Mouse (Mus musculus) liver, adult 2 months (tissue): ENCODE results near the gene Sars. TPM values are rescaled to one million over a fixed set of nuclear protein-coding genes. Genes with fewer than 3 reads are reported as not detected.

ENCODE experiments used
- DNase-seq: peaks from one replicate; pipeline ENCODE4 v3.0.0-alpha.2; 2011; ENCODE audit warnings: low read depth, low spot score; ENCODE audit errors: extremely low read depth
- H3K27ac ChIP-seq: fragments of 200-500 bp; replicated peaks from 2 replicates; pipeline ENCODE4 v1.5.1; 2012; ENCODE audit warnings: low read depth, mild to moderate bottlenecking, control low read depth, inconsistent platforms, low read length; ENCODE audit not compliant: insufficient read depth
- H3K27me3 ChIP-seq: fragments of 200-500 bp; 2 replicates; pipeline ENCODE4 v1.6.1; 2012; ENCODE audit warnings: mild to moderate bottlenecking, moderate library complexity, low read length, inconsistent platforms; ENCODE audit not compliant: control insufficient read depth, insufficient read depth
- H3K36me3 ChIP-seq: fragments of 200-500 bp; 2 replicates; pipeline ENCODE4 v1.6.1; 2012; ENCODE audit warnings: low read length, inconsistent platforms; ENCODE audit not compliant: control insufficient read depth, insufficient read depth
- H3K4me1 ChIP-seq: fragments of 200-500 bp; 2 replicates; pipeline ENCODE4 v1.6.1; 2011; ENCODE audit warnings: low read length; ENCODE audit not compliant: control insufficient read depth, insufficient read depth
- H3K4me3 ChIP-seq: fragments of 200-500 bp; 2 replicates; pipeline ENCODE4 v1.5.1; 2011; ENCODE audit warnings: low read depth, mild to moderate bottlenecking, control low read depth, low read length, moderate library complexity; ENCODE audit not compliant: insufficient read depth
- H3K79me2 ChIP-seq: fragments of 200-500 bp; 2 replicates; pipeline ENCODE4 v1.6.1; 2012; ENCODE audit warnings: inconsistent platforms, mild to moderate bottlenecking, low read length, moderate library complexity; ENCODE audit not compliant: control insufficient read depth, insufficient read depth
- H3K9ac ChIP-seq: fragments of 200-500 bp; 2 replicates; pipeline ENCODE4 v1.6.1; 2012; ENCODE audit warnings: low read depth, mild to moderate bottlenecking, control low read depth, inconsistent platforms, low read length
- CTCF ChIP-seq: fragments of 200-500 bp; IDR thresholded peaks from 2 replicates; pipeline ENCODE4 v1.5.1; 2011; ENCODE audit warnings: low read depth, low read length, control low read depth
- POLR2A ChIP-seq: fragments of 200-500 bp; IDR thresholded peaks from 2 replicates; pipeline ENCODE4 v1.6.1; 2011; ENCODE audit warnings: low read length, control low read depth; ENCODE audit not compliant: insufficient read depth; ENCODE audit errors: extremely low read depth
- WGBS: fragments of 180-500 bp; shearing (Covaris S2); methylation state at CpG from one replicate; pipeline ENCODE4 v1.1.7; 2018; 5-methylcytosine and 5-hydroxymethylcytosine counted together
- polyA plus RNA-seq: library from polyadenylated mRNA; depleted of rRNA; stranded (reverse); fragments of >200 nt; gene quantifications from 2 replicates; pipeline ENCODE4 v1.2.3, GENCODE M21; 2012
- total RNA-seq: library from RNA; depleted of rRNA; stranded (reverse); fragments of >200 nt; gene quantifications from 2 replicates; pipeline ENCODE4 v1.2.3, GENCODE M21; 2014

Gene Sars
- total and polyA plus RNA-seq, 2 experiments, result 24.7 to 31.3 TPM

GRCm38 (mm10) chr3:108405536-108406305, 39.3 kb downstream of the Sars start:
- no peaks in the 10 kb centered on the region for H3K4me1 ChIP-seq
- no peak for DNase-seq
- H3K79me2 ChIP-seq, result no peaks in the 10 kb centered on the region
- H3K9ac ChIP-seq, result no peak overlapping the region
- H3K36me3 ChIP-seq, result no peaks in the 10 kb centered on the region
- H3K27ac ChIP-seq, result no peak overlapping the region
- no peak for TF ChIP-seq POLR2A
- H3K27me3 ChIP-seq, result no peaks in the 10 kb centered on the region
- H3K4me3 ChIP-seq, result no peak overlapping the region
- WGBS, result 61% methylated on average over 14 of the region's 14 CpGs

- Histone ChIP-seq H3K27ac (no peak overlapping the region), H3K36me3 (no peaks in the 10 kb centered on the region), H3K4me3 (no peak overlapping the region), H3K4me1 (no peaks in the 10 kb centered on the region), H3K27me3 (no peaks in the 10 kb centered on the region), H3K79me2 (no peaks in the 10 kb centered on the region), H3K9ac (no peak overlapping the region)
- TF ChIP-seq POLR2A (no peak), CTCF (no peak)
- no peak for DNase-seq
- 90% methylated on average over 15 of the region's 15 CpGs for WGBS
These were observed 42.5 kb downstream of the Sars start for GRCm38 (mm10) chr3:108402528-108402920.

DNA sequence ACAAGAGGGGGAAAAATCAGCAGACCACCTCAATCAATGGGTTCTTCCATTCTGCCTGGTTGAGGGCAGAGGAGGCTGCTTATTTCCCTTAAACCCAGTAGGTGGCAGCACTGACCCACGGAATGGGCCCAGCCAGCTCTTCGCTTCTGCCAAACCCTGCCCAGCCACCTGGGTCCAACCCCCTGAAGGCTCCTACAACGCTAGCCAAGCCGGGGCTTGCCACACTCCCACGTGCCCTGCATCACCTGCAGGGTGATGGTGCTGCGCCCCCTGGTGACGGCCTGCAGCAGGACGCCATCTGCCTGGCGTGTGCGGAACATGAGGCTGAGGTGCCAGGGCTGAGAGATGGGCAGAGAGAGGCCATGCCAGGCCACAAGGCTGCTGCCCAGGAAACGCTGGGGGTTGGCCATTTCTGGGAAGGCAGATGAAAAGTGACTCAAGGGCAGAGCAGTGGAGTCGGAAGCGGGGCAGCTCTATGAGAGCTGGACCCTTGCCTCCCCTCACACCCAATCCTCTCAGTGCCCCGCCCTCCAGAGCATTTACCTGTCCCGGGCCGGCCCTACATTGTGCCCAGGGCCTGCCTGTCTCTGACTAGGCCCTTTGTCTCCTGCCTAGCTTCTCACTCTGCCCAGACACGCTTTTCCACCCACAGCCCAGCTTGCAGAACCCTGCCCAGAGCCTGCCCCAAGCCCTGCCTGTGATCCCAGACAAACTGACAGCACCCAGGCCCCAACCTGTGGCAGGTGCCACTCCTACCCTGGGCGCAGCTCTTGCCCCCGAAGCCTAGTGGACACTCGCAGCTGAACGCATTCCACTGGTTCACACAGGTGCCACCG, 43.1 kb downstream of the Sars start:
- no peak overlapping the region for H3K27ac ChIP-seq
- H3K4me1 ChIP-seq, result no peaks in the 10 kb centered on the region
- no peaks in the 10 kb centered on the region for H3K27me3 ChIP-seq
- H3K9ac ChIP-seq, result no peak overlapping the region
- no peaks in the 10 kb centered on the region for H3K79me2 ChIP-seq
- DNase-seq, result peak; percentile 87
- WGBS, result 32% methylated on average over 22 of the region's 22 CpGs
- H3K36me3 ChIP-seq, result no peaks in the 10 kb centered on the region
- H3K4me3 ChIP-seq, result no peak overlapping the region
- TF ChIP-seq CTCF (peak; percentile 86; the same call in 1 of the 2 replicates), POLR2A (no peak)

DNA sequence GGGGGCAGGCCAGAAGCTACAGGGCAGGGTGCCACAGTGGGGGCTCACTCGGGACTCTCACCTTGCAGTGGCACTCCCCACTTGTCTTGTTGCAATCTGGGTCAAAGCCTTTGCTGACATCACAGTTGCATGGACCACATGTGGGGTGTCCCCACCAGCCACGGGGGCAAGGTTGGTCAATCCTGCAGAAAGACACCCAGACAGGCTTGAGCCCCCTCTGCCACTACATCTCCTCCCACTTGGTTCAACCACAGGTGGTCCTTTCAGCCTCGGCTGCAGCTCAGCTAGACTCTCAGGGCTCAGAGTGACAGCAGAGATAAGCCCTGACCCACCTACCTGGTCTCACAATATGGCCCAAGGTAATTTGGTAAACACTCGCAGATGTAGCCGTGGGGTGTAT, 44.6 kb downstream of the Sars start:
- no peaks in the 10 kb centered on the region for H3K79me2 ChIP-seq
- H3K27ac ChIP-seq, result no peak overlapping the region
- 79% methylated on average over 5 of the region's 5 CpGs for WGBS
- no peak for TF ChIP-seq CTCF
- TF ChIP-seq POLR2A, result no peak
- H3K9ac ChIP-seq, result no peak overlapping the region
- DNase-seq, result no peak
- no peak overlapping the region for H3K4me3 ChIP-seq
- H3K36me3 ChIP-seq, result no peaks in the 10 kb centered on the region
- H3K4me1 ChIP-seq, result no peaks in the 10 kb centered on the region
- no peaks in the 10 kb centered on the region for H3K27me3 ChIP-seq

DNA sequence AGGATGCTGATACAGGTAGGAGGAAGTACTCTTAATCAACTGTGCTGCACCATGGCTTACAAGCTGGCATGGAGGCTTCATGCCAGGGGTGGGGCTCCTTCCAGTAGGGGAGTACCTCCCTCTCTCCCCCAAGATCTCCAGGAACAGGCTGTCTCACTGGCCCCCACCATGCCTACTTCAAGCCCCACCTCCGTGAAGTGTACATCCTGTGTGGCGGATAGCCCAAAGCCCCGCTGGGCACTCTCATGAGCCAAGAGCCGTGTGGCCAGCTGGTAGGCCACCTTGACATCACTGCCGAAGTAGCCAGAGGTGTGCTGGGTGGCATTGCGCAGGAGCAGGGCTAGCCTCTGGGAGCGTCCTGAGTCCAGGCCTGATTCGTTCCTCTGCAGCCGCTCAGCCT, 46.7 kb downstream of the Sars start:
- WGBS, result 89% methylated on average over 9 of the region's 9 CpGs
- Histone ChIP-seq H3K4me1 (no peaks in the 10 kb centered on the region), H3K36me3 (no peaks in the 10 kb centered on the region), H3K4me3 (no peak overlapping the region), H3K79me2 (no peaks in the 10 kb centered on the region), H3K27me3 (no peaks in the 10 kb centered on the region), H3K27ac (no peak overlapping the region), H3K9ac (no peak overlapping the region)
- TF ChIP-seq POLR2A (no peak), CTCF (no peak)
- no peak for DNase-seq
